Mouse (Mus musculus) liver, embryonic 12.5 days (tissue): ENCODE results near the gene Tsc22d4. TPM values are rescaled to one million over a fixed set of nuclear protein-coding genes. Genes with fewer than 3 reads are reported as not detected.

ENCODE experiments used
- polyA plus RNA-seq: library from polyadenylated mRNA; unstranded; fragments of >200 nt; fragmentation: Nextera tagmentation; extraction: Ambion mirVana; gene quantifications from 2 replicates; pipeline ENCODE4 v1.2.1, GENCODE M21; 2016

Tsc22d4 gene
- polyA plus RNA-seq, 1 experiment from 2014 or later, result 99.2 TPM

Other genes starting within 250 kb of the Tsc22d4 start
- 48.4 and 55.3 TPM in 2 replicates for gene Pop7, start 243.2 kb upstream of the Tsc22d4 start, polyA plus RNA-seq
- 5.6 and 6.0 TPM in 2 replicates for gene Gigyf1, start 227.2 kb upstream of the Tsc22d4 start, polyA plus RNA-seq
- gene Epo, start 212.5 kb upstream of the Tsc22d4 start, polyA plus RNA-seq, result 1.7 and 2.3 TPM in 2 replicates
- 215 and 221 TPM in 2 replicates for gene Gnb2, start 212.2 kb upstream of the Tsc22d4 start, polyA plus RNA-seq
- gene Actl6b, start 192.2 kb upstream of the Tsc22d4 start, polyA plus RNA-seq, result not detected in 2 replicates
- 51.0 and 53.9 TPM in 2 replicates for gene Tfr2, start 175.9 kb upstream of the Tsc22d4 start, polyA plus RNA-seq
- gene Mospd3, start 144.7 kb upstream of the Tsc22d4 start, polyA plus RNA-seq, result 45.5 and 48.4 TPM in 2 replicates
- gene Pcolce, start 131.9 kb upstream of the Tsc22d4 start, polyA plus RNA-seq, result 21.1 and 22.1 TPM in 2 replicates
- gene Fbxo24, start 116.7 kb upstream of the Tsc22d4 start, polyA plus RNA-seq, result 0.10 TPM in 1 of 2 replicates, not detected in the other
- gene Lrch4, start 116.6 kb upstream of the Tsc22d4 start, polyA plus RNA-seq, result 33.4 and 36.0 TPM in 2 replicates
- 7.8 and 9.0 TPM in 2 replicates for gene Gm20605, start 116.6 kb upstream of the Tsc22d4 start, polyA plus RNA-seq
- gene Sap25, start 104.4 kb upstream of the Tsc22d4 start, polyA plus RNA-seq, result 6.0 and 6.5 TPM in 2 replicates
- gene Irs3, start 100.0 kb upstream of the Tsc22d4 start, polyA plus RNA-seq, result 0.05 and 0.07 TPM in 2 replicates
- 44.3 and 47.2 TPM in 2 replicates for gene Agfg2, start 61.0 kb upstream of the Tsc22d4 start, polyA plus RNA-seq
- gene Nyap1, start 4.1 kb upstream of the Tsc22d4 start, polyA plus RNA-seq, result 0.33 and 0.38 TPM in 2 replicates
- gene Ppp1r35, start 33.1 kb downstream of the Tsc22d4 start, polyA plus RNA-seq, result 38.6 and 39.2 TPM in 2 replicates
- gene Mepce, start 41.9 kb downstream of the Tsc22d4 start, polyA plus RNA-seq, result 9.0 and 9.2 TPM in 2 replicates
- gene Zcwpw1, start 42.1 kb downstream of the Tsc22d4 start, polyA plus RNA-seq, result 6.9 and 7.5 TPM in 2 replicates
- gene Pilra, start 90.6 kb downstream of the Tsc22d4 start, polyA plus RNA-seq, result 1.0 and 1.4 TPM in 2 replicates
- 1.3 and 1.7 TPM in 2 replicates for gene Pilrb1, start 112.4 kb downstream of the Tsc22d4 start, polyA plus RNA-seq
- 0.69 and 0.92 TPM in 2 replicates for gene Pilrb2, start 126.1 kb downstream of the Tsc22d4 start, polyA plus RNA-seq
- gene Cyp3a13, start 175.9 kb downstream of the Tsc22d4 start, polyA plus RNA-seq, result 1.0 and 1.3 TPM in 2 replicates
- not detected in 2 replicates for gene Gjc3, start 217.4 kb downstream of the Tsc22d4 start, polyA plus RNA-seq
- not detected in 2 replicates for gene Azgp1, start 235.8 kb downstream of the Tsc22d4 start, polyA plus RNA-seq